Comparison of ENCODE assay signal across 11 mouse cellular contexts in the genomic region with DNA sequence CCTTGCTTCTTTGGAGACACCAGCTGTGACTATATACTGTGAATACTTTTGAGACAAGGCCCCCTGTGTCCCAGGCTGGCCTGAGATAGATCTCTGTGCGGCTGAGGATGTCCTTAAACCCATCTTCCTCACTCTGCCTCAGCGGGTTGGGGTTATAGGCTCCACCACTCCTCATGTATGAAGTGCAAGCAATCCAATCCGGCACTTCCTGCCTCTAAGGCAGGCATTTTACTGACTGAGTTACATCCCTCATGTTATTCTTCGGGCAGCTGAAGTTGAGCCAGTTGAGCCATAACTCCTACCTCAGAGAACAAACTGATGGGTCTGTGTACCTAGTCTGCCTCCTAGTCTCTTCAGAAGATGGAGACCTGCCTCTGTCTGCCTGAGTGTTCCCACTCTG. TPM values are rescaled to one million over a fixed set of nuclear protein-coding genes. Genes with fewer than 3 reads are reported as not detected.
A peak's percentile ranks its signal among the peaks of the same experiment; 100 is the strongest.
DNase-seq lines count a peak whose midpoint lies in the region; ATAC-seq and TF ChIP-seq lines count a peak whose summit lies in the region.
"Had no signal": no experiment of that assay in that cellular context is flagged by ENCODE, and none has a peak within 500 bp of the region (broad histone marks: within the 10 kb centered on the region; RNA-seq: fewer than 3 reads in every experiment).

No protein-coding gene starts in this region.

- TF ChIP-seq CTCF in kidney, postnatal 0 days (IDR thresholded peaks at IDR 0.05; ENCODE audit: low read depth), result no peak

- no peak overlapping the region for H3K4me3 ChIP-seq in kidney, postnatal 0 days (replicated peaks; ENCODE audit: low read depth, low read length)
- no peak overlapping the region for H3K4me3 ChIP-seq in forebrain, embryonic 12.5 days (replicated peaks)
- no peak overlapping the region for H3K4me3 ChIP-seq in intestine, embryonic 14.5 days (ENCODE audit: low read depth, low read length)
- H3K4me3 ChIP-seq in neural tube, embryonic 14.5 days (ENCODE audit: low read depth, low read length), result no peak overlapping the region
- H3K4me3 ChIP-seq: megakaryocyte, embryonic 14.5 days had no signal

- no peaks in the 10 kb centered on the region for H3K9me3 ChIP-seq in kidney, postnatal 0 days (replicated peaks; ENCODE audit: low read length)
- no peaks in the 10 kb centered on the region for H3K9me3 ChIP-seq in forebrain, embryonic 12.5 days
- no peaks in the 10 kb centered on the region for H3K9me3 ChIP-seq in intestine, embryonic 14.5 days (ENCODE audit: control insufficient read depth, low read length)
- no peaks in the 10 kb centered on the region for H3K9me3 ChIP-seq in neural tube, embryonic 14.5 days (ENCODE audit: control insufficient read depth, low read length)
- H3K9me3 ChIP-seq: megakaryocyte, embryonic 14.5 days had no signal

- H3K36me3 ChIP-seq in kidney, postnatal 0 days (ENCODE audit: insufficient read depth, low read length), result no peaks in the 10 kb centered on the region
- no peaks in the 10 kb centered on the region for H3K36me3 ChIP-seq in forebrain, embryonic 12.5 days (replicated peaks)
- no peaks in the 10 kb centered on the region for H3K36me3 ChIP-seq in intestine, embryonic 14.5 days (ENCODE audit: control insufficient read depth, insufficient read depth, low read length)
- H3K36me3 ChIP-seq in neural tube, embryonic 14.5 days (ENCODE audit: control insufficient read depth, insufficient read depth, low read length), result no peaks in the 10 kb centered on the region

- peak overlapping the region; percentile 92 for H3K4me2 ChIP-seq in kidney, postnatal 0 days (ENCODE audit: low read length)
- H3K4me2 ChIP-seq in forebrain, embryonic 12.5 days, result peak overlapping the region; percentile 74
- peak overlapping the region; percentile 57; the same call in 1 of the 2 replicates for H3K4me2 ChIP-seq in intestine, embryonic 14.5 days (ENCODE audit: low read length)
- peak overlapping the region; percentile 66 for H3K4me2 ChIP-seq in neural tube, embryonic 14.5 days (ENCODE audit: low read depth, low read length)

- WGBS in kidney, postnatal 0 days, result 21% methylated on average over 4 of the region's 4 CpGs
- 66% methylated on average over 4 of the region's 4 CpGs for WGBS in forebrain, embryonic 12.5 days
- 45% methylated on average over 4 of the region's 4 CpGs for WGBS in intestine, embryonic 14.5 days
- WGBS in neural tube, embryonic 14.5 days, result 55% methylated on average over 4 of the region's 4 CpGs

- no peaks in the 10 kb centered on the region for H3K27me3 ChIP-seq in kidney, postnatal 0 days (ENCODE audit: insufficient read depth, low read length)
- 0 out of 2 replicates have a peak, but pooled peaks cover 15% of the 10 kb centered on the region for H3K27me3 ChIP-seq in forebrain, embryonic 12.5 days
- H3K27me3 ChIP-seq in intestine, embryonic 14.5 days (replicated peaks; ENCODE audit: control insufficient read depth, insufficient read depth, low read length), result peaks cover 3% of the 10 kb centered on the region; the same call in 1 of the 2 replicates
- H3K27me3 ChIP-seq in neural tube, embryonic 14.5 days (ENCODE audit: control insufficient read depth, insufficient read depth, low read length), result no peaks in the 10 kb centered on the region

- no peak overlapping the region for H3K9ac ChIP-seq in kidney, postnatal 0 days (ENCODE audit: low read depth, low read length)
- peak overlapping the region; percentile 48; the same call in 1 of the 2 replicates for H3K9ac ChIP-seq in forebrain, embryonic 12.5 days
- no peak overlapping the region for H3K9ac ChIP-seq in intestine, embryonic 14.5 days (ENCODE audit: low read length)
- no peak overlapping the region for H3K9ac ChIP-seq in neural tube, embryonic 14.5 days (replicated peaks; ENCODE audit: low read depth, low read length)

- no peak for ATAC-seq in kidney, postnatal 0 days (replicated peaks; ENCODE audit: low FRiP score, low read depth)
- ATAC-seq in forebrain, embryonic 12.5 days (ENCODE audit: low FRiP score), result no peak
- no peak for ATAC-seq in intestine, embryonic 14.5 days (replicated peaks; ENCODE audit: low FRiP score, low TSS enrichment, low read depth)
- no peak for ATAC-seq in neural tube, embryonic 14.5 days (ENCODE audit: low read depth)

- H3K4me1 ChIP-seq in kidney, postnatal 0 days (replicated peaks; ENCODE audit: insufficient read depth, low read length), result peaks cover 5% of the 10 kb centered on the region
- peaks cover 43% of the 10 kb centered on the region for H3K4me1 ChIP-seq in forebrain, embryonic 12.5 days
- H3K4me1 ChIP-seq in intestine, embryonic 14.5 days (replicated peaks; ENCODE audit: control insufficient read depth, insufficient read depth, low read length), result peaks cover 14% of the 10 kb centered on the region
- peaks cover 5% of the 10 kb centered on the region; the same call in 1 of the 2 replicates for H3K4me1 ChIP-seq in neural tube, embryonic 14.5 days (ENCODE audit: control insufficient read depth, insufficient read depth, low read length)

- H3K27ac ChIP-seq in kidney, postnatal 0 days, result peak overlapping the region; percentile 55; the same call in 1 of the 2 replicates
- no peak overlapping the region for H3K27ac ChIP-seq in forebrain, embryonic 12.5 days
- no peak overlapping the region for H3K27ac ChIP-seq in intestine, embryonic 14.5 days (ENCODE audit: low read depth)
- H3K27ac ChIP-seq in neural tube, embryonic 14.5 days (ENCODE audit: low read depth, low read length), result no peak overlapping the region

- DNase-seq in kidney, postnatal 0 days (ENCODE audit: low spot score), result peak; percentile 61
- DNase-seq in kidney, adult 11 months, result no peak
- no peak for DNase-seq in intestine, embryonic 14.5 days (ENCODE audit: low spot score)
- no peak for DNase-seq in adrenal gland, postnatal 10 days
- no peak for DNase-seq in layer of hippocampus, postnatal 25 days (ENCODE audit: extremely low spot score in 1 of 2, low spot score in 1 of 2)
- DNase-seq in retina, postnatal 1 day, result no peak
- DNase-seq: gastrocnemius, postnatal 36 days; kidney, postnatal 10 days had no signal

RNA-seq across cellular contexts. Expression of gene 1810010H24Rik, which starts 1.1 kb away (rescaled TPM):
- 4.2 and 5.1 TPM in 2 replicates for polyA plus RNA-seq in kidney, postnatal 0 days (2015; fragmentation: Nextera tagmentation; extraction: Ambion mirVana)
- polyA plus RNA-seq in forebrain, embryonic 12.5 days (2016; fragmentation: Nextera tagmentation; extraction: Ambion mirVana), result 2.4 and 3.1 TPM in 2 replicates
- 1.8 and 2.9 TPM in 2 replicates for polyA plus RNA-seq in intestine, embryonic 14.5 days (2014; fragmentation: Nextera tagmentation; extraction: Ambion mirVana)
- polyA plus RNA-seq in neural tube, embryonic 14.5 days (2014; fragmentation: Nextera tagmentation; extraction: Ambion mirVana), result 9.8 and 9.9 TPM in 2 replicates
- total RNA-seq in adrenal gland, postnatal 10 days (2021), result 1 to 10 TPM; 1.8 to 2.9 TPM
- total RNA-seq in layer of hippocampus, postnatal 25 days (2021), result 1 to 10 TPM; 3.1 to 3.6 TPM

RNA-seq across cellular contexts. Expression of gene Kpna2, which starts 25.1 kb away (rescaled TPM):
- polyA plus RNA-seq in kidney, postnatal 0 days (2015; fragmentation: Nextera tagmentation; extraction: Ambion mirVana), result 157 and 170 TPM in 2 replicates
- 567 and 599 TPM in 2 replicates for polyA plus RNA-seq in forebrain, embryonic 12.5 days (2016; fragmentation: Nextera tagmentation; extraction: Ambion mirVana)
- polyA plus RNA-seq in intestine, embryonic 14.5 days (2014; fragmentation: Nextera tagmentation; extraction: Ambion mirVana), result 416 and 452 TPM in 2 replicates
- 110 and 128 TPM in 2 replicates for polyA plus RNA-seq in neural tube, embryonic 14.5 days (2014; fragmentation: Nextera tagmentation; extraction: Ambion mirVana)
- 10 to 100 TPM; 45.3 to 46.7 TPM for total RNA-seq in adrenal gland, postnatal 10 days (2021)
- 10 to 100 TPM; 22.0 to 26.8 TPM for total RNA-seq in layer of hippocampus, postnatal 25 days (2021)
